Mouse (Mus musculus) testis, adult 2 months (tissue): ENCODE data around the gene Hsf4. TPM values are rescaled to one million over a fixed set of nuclear protein-coding genes. Genes with fewer than 3 reads are reported as not detected.

ENCODE experiments used
- H3K27ac ChIP-seq: fragments of 200-500 bp; 2 replicates; pipeline ENCODE4 v1.5.1; 2012; ENCODE audit warnings: low read depth, low read length; ENCODE audit not compliant: control insufficient read depth, insufficient read depth
- H3K27me3 ChIP-seq: fragments of 200-500 bp; 2 replicates; pipeline ENCODE4 v1.6.1; 2012; ENCODE audit warnings: mild to moderate bottlenecking, low read length, moderate library complexity; ENCODE audit not compliant: control insufficient read depth, insufficient read depth
- H3K36me3 ChIP-seq: fragments of 200-500 bp; 2 replicates; pipeline ENCODE4 v1.6.1; 2012; ENCODE audit warnings: mild to moderate bottlenecking, low read length; ENCODE audit not compliant: control insufficient read depth, insufficient read depth
- H3K4me1 ChIP-seq: fragments of 200-500 bp; 2 replicates; pipeline ENCODE4 v1.6.1; 2012; ENCODE audit warnings: low read length; ENCODE audit not compliant: control insufficient read depth, insufficient read depth
- H3K4me3 ChIP-seq: fragments of 200-500 bp; 2 replicates; pipeline ENCODE4 v1.5.1; 2012; ENCODE audit warnings: low read depth, mild to moderate bottlenecking, low read length, moderate library complexity, mixed read lengths; ENCODE audit not compliant: control insufficient read depth
- CTCF ChIP-seq: fragments of 200-500 bp; IDR thresholded peaks from 2 replicates; pipeline ENCODE4 v1.5.1; 2012; ENCODE audit warnings: low read depth, mild to moderate bottlenecking, inconsistent platforms, low read length, moderate library complexity; ENCODE audit not compliant: control insufficient read depth, insufficient read depth, insufficient replicate concordance
- POLR2A ChIP-seq: fragments of 200-500 bp; IDR thresholded peaks from 2 replicates; pipeline ENCODE4 v1.6.1; 2012; ENCODE audit warnings: low read depth, mild to moderate bottlenecking, inconsistent platforms, low read length, moderate library complexity; ENCODE audit not compliant: control insufficient read depth
- polyA plus RNA-seq: library from polyadenylated mRNA; depleted of rRNA; stranded (reverse); fragments of >200 nt; gene quantifications from 2 replicates; pipeline ENCODE4 v1.2.3, GENCODE M21; 2012

The Hsf4 gene
- polyA plus RNA-seq, 1 experiment: 0.09 TPM

GRCm38 (mm10) chr8:105295256-105295655 lies 25.7 kb downstream of the Hsf4 start:
- peak overlapping the region; percentile 78 for H3K27ac ChIP-seq
- H3K4me1 ChIP-seq: peaks cover 16% of the 10 kb centered on the region
- no peaks in the 10 kb centered on the region for H3K27me3 ChIP-seq
- no peaks in the 10 kb centered on the region; the same call in 1 of the 2 replicates for H3K36me3 ChIP-seq
- peak overlapping the region; percentile 55 for H3K4me3 ChIP-seq
- TF ChIP-seq POLR2A (no peak), CTCF (no peak)

- H3K27ac ChIP-seq: peak within 1 kb of the TSS; percentile 78
- peak within 1 kb of the TSS; percentile 55 for H3K4me3 ChIP-seq
- H3K4me1 ChIP-seq: peaks cover 10% of the 10 kb centered on the region
- no peak for TF ChIP-seq CTCF
- TF ChIP-seq POLR2A: peak; percentile 58; the same call in 1 of the 2 replicates
- H3K36me3 ChIP-seq: no peaks in the 10 kb centered on the region; the same call in 1 of the 2 replicates
- H3K27me3 ChIP-seq: no peaks in the 10 kb centered on the region
Measured at GRCm38 (mm10) chr8:105295895-105296573, 26.4 kb downstream of the Hsf4 start, which contains the start of gene Exoc3l. Exoc3l (minus strand) TSS chr8:105296101.

DNA sequence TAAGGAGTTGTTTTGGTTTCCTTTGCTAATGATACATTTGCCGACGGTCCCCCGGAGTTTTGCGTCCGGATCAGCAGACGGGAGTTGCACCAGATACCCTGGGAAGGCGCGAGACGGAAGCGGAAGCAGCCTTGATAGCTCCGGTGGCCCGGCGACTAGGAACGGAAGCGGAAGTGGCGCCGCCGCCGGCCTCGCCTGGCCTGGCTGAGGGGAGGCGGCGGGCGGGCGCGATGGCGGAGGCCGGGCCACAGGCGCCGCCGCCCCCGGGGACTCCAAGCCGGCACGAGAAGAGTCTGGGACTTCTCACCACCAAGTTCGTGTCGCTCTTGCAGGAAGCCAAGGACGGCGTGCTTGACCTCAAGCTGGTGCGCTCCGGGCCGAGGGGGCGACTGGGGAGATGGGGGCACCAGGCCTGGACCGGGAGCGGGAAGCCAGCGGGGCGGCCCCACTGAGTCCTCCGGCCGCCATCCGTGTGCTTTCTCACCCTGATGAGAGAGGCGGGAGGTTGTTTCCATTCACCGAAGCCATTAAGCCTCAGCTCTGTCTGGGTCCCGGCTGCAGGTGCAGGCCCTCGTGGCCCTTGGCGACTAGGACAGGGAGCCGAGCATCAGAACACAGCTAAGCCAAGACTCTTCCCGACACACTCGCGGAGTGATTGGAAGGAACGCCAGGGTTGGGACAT lies 28.1 kb downstream of the Hsf4 start, which contains the start of gene E2f4:
Gene E2f4 (plus strand): TSS at position 153 of the 682 bp plus-strand sequence.
- Histone ChIP-seq H3K4me3 (peak within 1 kb of the TSS; percentile 94), H3K27me3 (no peaks in the 10 kb centered on the region), H3K4me1 (peaks cover 10% of the 10 kb centered on the region), H3K36me3 (peaks cover 2% of the 10 kb centered on the region; the same call in 1 of the 2 replicates), H3K27ac (peak within 1 kb of the TSS; percentile 75)
- no peak for TF ChIP-seq CTCF
- TF ChIP-seq POLR2A: peak; percentile 69; the same call in 1 of the 2 replicates

DNA sequence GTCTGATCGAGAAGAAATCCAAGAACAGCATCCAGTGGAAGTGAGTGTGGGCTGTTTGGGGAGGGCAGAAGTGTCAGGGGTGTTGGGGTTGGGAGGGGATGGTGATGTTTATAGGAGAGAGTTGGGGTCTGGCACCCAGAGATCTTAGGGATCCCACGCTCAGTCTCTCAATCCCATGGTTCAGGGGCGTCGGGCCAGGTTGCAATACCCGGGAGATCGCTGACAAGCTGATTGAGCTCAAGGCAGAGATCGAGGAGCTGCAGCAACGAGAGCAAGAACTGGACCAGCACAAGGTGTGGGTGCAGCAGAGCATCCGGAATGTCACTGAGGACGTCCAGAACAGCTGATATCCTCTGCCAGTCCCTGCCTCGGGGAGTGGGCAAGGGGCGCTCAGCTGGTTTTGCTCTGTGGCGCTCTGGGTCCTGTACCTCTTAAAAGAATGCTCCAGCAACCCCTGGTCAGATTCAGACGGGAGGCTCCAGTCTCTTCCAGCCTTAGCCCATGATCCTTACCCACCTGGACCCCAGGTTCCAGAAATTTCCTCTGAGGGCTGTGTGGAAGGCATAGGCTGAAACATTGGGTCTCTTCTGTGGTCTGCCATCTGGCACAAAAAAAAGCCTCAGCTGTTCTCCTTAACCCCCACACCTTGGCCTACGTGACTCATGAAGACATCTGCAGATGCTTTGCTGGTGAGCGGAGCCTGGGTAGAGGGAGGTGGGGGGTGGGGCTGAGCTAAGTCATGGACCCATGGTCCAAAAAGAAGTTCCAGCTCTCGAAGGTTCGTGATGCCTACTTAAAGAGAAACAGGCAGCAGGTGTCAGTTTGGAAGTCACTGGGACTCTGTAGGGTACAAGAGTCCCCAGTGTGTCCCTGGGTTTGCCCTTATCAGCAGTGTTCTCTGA lies 29.0 kb downstream of the Hsf4 start:
- H3K27me3 ChIP-seq: no peaks in the 10 kb centered on the region
- TF ChIP-seq CTCF (no peak), POLR2A (no peak)
- H3K27ac ChIP-seq: 0 out of 2 replicates have a peak overlapping the region, but pooled peaks have one; percentile 75
- peaks cover 2% of the 10 kb centered on the region; the same call in 1 of the 2 replicates for H3K36me3 ChIP-seq
- peak overlapping the region; percentile 94 for H3K4me3 ChIP-seq
- H3K4me1 ChIP-seq: peaks cover 10% of the 10 kb centered on the region

DNA sequence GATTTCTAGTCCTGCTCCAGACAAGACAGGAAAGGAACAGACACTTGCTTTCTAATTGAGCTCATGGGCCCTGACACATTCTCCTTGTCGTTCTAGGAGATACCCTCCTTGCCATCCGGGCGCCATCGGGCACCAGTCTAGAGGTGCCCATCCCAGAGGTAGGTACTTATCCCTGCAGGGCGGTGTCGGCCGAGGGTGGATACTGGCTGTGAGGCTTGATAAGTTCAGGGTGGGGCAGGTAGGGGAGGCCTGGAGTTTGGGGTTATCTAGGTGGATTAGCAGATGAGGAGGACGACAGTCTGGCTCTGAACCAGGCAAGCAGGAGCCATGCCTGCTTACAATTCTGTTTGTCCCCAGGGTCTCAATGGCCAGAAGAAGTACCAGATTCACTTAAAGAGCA lies 30.4 kb downstream of the Hsf4 start:
- no peak for TF ChIP-seq POLR2A
- no peak for TF ChIP-seq CTCF
- Histone ChIP-seq H3K36me3 (peaks cover 2% of the 10 kb centered on the region; the same call in 1 of the 2 replicates), H3K27me3 (no peaks in the 10 kb centered on the region), H3K4me3 (no peak overlapping the region), H3K27ac (no peak overlapping the region), H3K4me1 (peaks cover 10% of the 10 kb centered on the region)

DNA sequence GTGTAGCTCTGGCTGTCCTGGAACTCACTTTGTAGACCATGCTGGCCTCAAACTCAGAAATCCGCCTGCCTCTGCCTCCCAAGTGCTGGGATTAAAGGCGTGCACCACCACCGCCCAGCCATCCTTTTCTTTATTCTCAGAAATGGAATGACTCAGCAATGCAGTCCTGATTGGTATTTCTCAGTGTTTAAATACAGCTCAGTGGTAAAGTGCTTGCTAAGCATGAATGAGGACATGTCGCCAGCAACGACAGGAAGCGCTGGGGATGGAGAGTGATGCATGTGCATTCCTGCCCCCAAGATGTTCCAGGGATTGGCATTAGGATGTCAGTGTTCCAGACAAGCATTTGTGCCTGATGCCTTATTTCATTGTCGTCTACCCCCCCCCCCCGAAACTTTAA lies 33.8 kb downstream of the Hsf4 start:
- H3K4me3 ChIP-seq: no peak overlapping the region
- no peak overlapping the region for H3K27ac ChIP-seq
- TF ChIP-seq POLR2A (no peak), CTCF (no peak)
- peaks cover 13% of the 10 kb centered on the region for H3K4me1 ChIP-seq
- H3K36me3 ChIP-seq: peaks cover 2% of the 10 kb centered on the region; the same call in 1 of the 2 replicates
- H3K27me3 ChIP-seq: no peaks in the 10 kb centered on the region

DNA sequence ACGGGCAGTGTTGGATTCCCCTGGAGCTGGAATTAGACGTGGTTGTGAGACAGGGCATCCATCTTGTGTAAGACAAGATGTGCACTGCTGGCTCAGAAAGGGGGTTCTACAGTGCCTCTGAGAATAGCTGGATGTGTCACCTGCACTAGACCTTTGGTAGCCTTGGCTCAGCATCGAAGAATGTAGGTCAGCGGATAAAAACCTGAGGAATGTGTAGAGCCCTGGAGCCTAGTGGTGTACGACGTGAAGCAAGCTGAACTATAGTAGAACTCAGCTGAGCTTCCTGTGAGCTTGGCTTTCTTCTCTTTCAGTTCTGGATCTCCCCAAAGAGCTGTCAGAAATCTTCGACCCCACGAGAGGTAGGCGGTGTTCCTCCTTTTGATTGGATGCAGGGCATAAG lies 34.3 kb downstream of the Hsf4 start:
- H3K4me1 ChIP-seq: peaks cover 8% of the 10 kb centered on the region
- TF ChIP-seq POLR2A: no peak
- no peak for TF ChIP-seq CTCF
- no peaks in the 10 kb centered on the region for H3K27me3 ChIP-seq
- H3K36me3 ChIP-seq: peaks cover 2% of the 10 kb centered on the region; the same call in 1 of the 2 replicates
- no peak overlapping the region for H3K27ac ChIP-seq
- H3K4me3 ChIP-seq: no peak overlapping the region
